Mouse (Mus musculus): ENCODE data around the gene 2310050C09Rik.

2310050C09Rik gene

DNA sequence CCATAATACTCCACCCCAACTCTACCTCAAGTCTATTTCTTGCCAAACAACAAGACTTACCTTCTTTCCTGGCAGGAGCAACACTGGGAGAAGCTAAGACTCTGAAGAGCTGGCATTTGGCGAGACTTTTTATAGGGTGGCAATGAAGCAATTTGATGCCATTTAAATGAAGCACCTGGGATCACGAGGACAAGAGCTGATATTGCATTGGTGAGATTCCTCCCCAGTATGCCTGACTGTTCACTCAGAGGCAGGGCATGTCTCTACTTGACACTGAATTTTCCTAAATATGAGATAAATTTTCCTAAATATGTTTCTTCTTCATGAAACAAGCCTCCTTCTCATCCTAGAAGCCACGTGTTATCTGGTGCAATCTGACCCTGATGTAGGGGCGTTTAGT, at the start of gene 2310050C09Rik:
TSS of gene 2310050C09Rik (minus strand) at position 101 of the 400 bp plus-strand sequence.
- no peak for DNase-seq (ENCODE audit: low spot score)

DNA sequence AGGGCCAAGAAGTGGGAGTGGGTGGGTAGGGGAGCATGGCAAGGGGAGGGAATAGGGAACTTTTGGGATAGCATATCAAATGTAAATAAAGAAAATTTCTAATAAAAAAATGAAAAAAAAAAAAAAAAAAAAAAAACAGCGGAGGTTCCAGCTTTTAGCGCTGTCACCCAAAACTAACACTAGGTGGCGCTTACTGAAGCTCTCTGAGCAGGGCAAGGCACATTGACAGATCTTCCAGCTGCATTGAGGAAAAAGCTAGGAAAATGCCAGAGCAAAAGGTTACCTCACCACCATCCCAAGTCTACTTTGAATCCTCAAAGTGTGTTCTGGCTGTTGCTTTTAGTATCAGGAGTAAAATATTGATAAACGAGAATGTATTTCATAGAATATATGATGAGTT, 37.6 kb upstream of the 2310050C09Rik start:
- DNase-seq (ENCODE audit: low spot score), result peak; percentile 71

DNA sequence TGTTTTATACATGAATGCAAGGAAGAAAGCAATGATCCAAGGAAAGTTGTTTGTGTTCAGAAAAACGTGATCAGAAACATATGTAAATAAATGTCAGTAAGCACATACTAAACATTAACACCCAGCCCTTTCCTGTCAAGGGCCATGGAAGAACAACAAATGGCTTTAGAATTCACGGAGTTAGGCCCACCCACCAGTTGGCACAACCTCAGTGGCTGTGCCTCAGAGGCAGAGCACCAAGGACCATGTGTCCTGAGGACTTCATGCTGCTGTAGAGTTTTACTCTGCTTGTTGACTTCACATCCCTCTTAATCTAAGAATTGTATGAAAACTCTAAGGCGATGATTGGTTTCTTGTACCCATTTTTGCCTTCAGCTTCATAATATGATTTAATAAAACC, 35.2 kb upstream of the 2310050C09Rik start:
- DNase-seq (ENCODE audit: low spot score), result no peak

DNA sequence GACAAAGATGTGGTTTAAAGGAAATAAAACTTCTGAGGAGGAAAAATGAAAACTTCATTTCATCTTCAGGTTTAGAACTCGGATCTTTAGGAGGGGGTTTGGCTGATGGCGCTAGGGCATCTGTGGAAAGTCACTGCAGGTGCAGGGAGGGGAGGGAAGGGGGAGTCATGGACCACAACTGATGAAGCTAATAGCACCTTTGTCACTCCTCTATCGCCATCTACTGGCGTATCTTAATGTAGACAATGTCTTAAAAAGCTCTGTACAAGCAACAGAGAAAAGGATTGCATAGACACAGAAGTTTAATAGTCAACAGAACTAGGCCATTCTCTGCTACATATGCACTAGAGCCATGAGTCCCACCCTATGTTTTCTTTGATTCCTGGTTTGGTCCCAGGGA, 33.6 kb upstream of the 2310050C09Rik start:
- peak; percentile 41 for DNase-seq (ENCODE audit: low spot score)

DNA sequence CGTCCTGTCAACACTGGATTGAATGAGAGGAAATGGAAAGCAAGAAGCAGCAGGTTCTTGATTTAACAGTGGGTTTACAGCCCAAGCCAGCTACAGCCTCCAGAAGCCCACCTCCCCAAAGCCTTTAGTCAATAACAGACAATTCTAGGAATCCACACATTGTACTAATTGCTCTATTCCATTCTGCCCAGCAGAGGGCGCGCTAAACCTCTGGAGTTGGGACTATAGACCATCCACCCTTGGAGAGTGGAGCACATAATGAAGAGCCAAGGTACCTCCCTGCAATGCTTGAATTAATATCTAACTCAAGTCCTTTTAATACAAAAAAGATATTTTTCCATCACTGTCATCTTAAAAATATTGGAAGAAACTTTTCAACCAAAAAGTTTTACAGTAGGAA, 33.0 kb upstream of the 2310050C09Rik start:
- peak; percentile 56 for DNase-seq (ENCODE audit: low spot score)

DNA sequence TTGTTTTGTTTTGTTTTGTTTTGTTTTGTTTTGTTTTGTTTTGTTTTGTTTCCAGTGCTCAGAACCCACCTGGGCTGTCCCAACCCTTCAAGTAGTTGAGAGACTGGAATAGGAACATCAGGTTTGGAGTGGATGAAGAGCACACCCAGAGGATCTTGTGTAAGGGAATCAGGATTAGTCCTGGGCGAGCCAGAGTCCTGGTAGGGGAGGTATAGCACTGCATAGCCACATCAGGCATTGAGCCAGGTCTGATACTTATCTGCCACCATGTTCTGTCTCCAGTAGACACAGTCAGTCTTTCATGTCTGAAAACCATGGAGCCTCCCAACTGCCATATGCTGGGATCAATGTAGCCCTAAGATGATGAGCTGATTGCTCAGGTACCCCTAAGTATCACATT, 24.5 kb upstream of the 2310050C09Rik start:
- no peak for DNase-seq (ENCODE audit: low spot score)

DNA sequence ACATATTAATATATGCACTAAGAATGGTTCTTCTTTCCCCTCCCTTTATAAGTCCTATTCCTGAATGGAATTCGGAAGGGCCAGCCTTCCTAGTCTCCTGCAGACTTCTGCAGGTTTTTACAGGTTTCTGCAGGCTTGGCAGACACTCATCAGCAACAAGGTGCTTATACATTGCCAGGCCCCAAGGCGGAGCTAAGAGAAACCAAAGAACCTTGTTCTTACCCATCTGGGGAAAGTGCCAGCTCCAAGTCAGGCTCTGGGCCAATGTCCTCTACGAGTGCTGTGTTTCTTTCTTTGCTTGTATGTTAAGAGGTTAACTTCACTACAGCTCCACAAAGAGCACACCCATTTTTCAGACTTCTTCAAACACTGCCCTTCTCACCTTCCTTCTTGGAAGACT, 24.0 kb upstream of the 2310050C09Rik start:
- peak; percentile 43 for DNase-seq (ENCODE audit: low spot score)

DNA sequence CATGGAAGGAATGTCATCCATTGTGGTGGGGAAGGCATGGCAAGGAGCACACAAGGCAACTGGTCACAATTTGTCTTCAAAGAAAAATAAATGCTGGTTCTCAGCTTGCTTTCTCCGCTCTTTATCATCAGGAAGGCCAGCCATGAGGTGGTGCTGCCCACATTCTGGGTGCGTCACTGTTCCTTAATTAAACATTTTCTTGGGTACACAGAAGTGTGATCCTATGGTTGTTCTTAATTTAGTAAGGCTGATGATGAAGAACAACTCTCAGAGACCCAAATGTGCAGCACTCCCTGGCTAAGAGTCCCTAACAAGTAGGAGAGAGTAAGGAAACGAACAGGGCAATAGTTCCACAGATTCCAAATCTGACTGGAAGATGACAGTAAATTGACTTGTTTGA, 4.2 kb upstream of the 2310050C09Rik start:
- no peak for DNase-seq (ENCODE audit: low spot score)

DNA sequence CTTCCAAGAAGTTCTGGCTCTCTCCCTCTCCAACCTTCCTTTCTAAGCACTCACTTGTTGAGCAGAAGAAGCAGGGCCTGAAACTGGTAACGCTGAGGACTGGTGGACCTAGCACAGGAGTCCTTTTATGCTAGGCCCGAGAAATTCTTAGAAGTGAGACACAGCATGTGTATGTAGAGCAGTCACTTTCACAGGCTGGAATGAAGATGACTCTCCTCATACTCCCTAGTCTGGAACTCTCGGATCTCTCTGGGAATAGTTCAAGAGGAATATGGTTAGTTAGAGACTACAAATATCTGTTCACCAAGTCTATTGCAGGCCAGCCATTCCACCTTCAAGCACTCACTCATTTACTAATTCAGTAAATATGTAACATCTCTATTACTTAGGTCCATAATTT, 18.8 kb downstream of the 2310050C09Rik start, which contains the start of gene Lce1l:
TSS of gene Lce1l (minus strand) at position 101 of the 400 bp plus-strand sequence.
- DNase-seq (ENCODE audit: low spot score), result no peak

DNA sequence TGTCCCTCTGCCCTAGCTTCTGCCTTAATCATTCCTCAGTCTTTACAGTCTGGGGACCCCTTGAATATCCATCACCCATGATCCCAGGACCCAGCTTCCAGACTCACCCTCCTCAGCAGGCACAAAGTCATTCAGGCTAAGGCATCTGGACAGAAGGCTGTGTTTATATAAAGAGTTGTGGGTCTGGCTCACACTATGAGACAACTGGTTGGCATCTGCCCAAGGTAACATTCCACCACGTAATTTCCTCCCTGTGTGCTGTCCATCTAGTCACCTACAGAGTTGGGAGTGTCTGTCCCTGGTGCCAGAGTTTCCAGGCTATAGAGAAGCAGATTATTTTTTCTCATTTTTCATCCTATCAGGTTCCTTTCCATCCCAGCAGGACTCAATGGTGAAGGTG, 42.9 kb downstream of the 2310050C09Rik start, which contains the start of gene Kprp:
TSS of gene Kprp (minus strand) at position 140 of the 400 bp plus-strand sequence.
- no peak for DNase-seq (ENCODE audit: low spot score)

DNA sequence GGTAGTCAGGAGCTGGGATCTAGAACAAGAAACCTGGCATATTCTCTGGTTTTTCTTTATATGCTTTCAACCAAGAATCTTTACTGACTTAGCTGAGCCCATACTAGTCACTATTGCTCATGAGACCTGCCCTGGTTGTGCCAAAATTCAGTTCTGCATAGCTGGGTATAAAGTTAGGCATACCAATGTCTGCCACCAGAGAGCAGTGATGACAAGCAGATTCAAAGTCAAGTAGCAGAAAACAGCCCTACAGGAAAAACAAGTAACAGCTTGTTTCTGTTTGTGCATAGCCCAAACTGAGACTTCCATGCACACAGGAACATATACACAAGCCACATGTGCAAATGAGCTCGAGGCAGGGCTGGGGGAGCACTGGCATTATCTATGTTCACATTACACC, 44.2 kb downstream of the 2310050C09Rik start:
- DNase-seq (ENCODE audit: low spot score), result peak; percentile 14
